Mouse (Mus musculus) megakaryocyte-erythroid progenitor cell, adult 5-6 weeks (primary cell): Measurements from ENCODE around the gene Gm43064. TPM values are rescaled to one million over a fixed set of nuclear protein-coding genes. Genes with fewer than 3 reads are reported as not detected.
"Not testable (repeated sequence)": the region's sequence is repeated elsewhere in the genome, so short reads cannot be mapped to it uniquely, and the experiment has no call there.

Experiments used
- ATAC-seq: replicated peaks from 2 replicates; pipeline ENCODE4 v1.8.0; 2016; ENCODE audit warnings: mild to moderate bottlenecking, inconsistent platforms; ENCODE audit not compliant: severe bottlenecking, poor library complexity, low FRiP score, low TSS enrichment
- total RNA-seq, 2 experiments: library from RNA; stranded (forward) in 1 of 2; stranded (reverse) in 1 of 2; fragments of 200-1000, 215-1000 nt in 1 of 2; fragments of >200 nt in 1 of 2; fragmentation: Nextera tagmentation in 1 of 2; gene quantifications; 2 replicates each; pipeline ENCODE4 v1.2.3; 2014 to 2017

The Gm43064 gene
- total RNA-seq, 2 experiments from 2014 or later, result not detected

DNA sequence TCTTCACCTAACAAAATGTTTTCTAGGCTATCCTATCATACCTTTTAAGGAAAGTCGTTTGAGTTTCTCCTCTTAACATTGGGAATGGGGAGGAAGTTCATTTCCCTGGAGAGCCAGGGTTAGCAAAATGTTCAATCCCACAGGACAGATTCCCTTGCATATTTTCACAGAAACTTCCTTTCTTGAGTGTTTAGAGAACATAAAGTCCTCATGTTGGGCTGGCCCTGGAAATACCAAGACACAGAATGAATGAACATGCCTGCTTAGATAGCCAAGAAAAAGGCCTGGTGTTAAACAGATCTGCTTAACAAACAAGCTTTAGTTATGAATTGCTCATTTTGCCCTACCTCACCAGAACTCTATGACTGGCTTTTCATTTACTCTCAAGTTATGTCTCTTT, 16.8 kb upstream of the Gm43064 start:
- no peak for ATAC-seq

DNA sequence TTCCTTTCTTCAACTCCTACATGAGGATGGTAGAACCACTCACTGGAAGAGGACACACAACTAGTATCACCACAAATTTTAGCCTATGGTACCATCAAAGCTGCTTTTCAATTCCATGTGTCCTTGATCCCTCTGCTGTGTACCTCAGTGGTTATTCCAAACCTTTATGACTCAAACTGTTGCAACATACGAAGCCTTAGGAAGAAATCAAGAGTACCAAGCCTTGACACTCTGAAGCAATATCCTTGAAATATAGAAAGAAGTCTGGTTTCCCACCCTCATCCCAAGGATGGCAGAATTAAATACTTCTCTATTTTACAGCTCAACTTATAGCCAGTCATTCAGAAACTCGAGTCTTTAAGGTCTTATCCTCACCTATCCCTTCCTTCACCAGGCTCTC, 13.0 kb upstream of the Gm43064 start:
- ATAC-seq, result no peak

DNA sequence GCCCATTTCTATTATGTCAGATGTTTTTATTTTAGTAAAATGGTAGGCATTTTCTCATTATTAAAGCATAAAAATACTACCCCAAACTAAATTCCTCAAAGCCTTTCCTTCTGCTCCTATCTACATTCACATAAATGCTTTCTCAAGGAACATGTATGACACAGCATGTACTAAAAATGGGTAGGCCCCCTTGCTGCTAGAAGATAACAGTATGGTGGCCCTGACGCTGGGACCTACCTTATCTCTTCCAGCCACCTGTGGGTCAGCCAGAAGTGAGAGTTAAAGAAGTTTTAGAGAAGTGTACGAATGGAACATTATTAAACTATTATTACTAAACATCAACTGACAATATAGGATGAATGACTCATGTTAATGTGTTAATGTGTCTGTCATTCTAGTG, 9.9 kb upstream of the Gm43064 start:
- peak; percentile 90 for ATAC-seq

DNA sequence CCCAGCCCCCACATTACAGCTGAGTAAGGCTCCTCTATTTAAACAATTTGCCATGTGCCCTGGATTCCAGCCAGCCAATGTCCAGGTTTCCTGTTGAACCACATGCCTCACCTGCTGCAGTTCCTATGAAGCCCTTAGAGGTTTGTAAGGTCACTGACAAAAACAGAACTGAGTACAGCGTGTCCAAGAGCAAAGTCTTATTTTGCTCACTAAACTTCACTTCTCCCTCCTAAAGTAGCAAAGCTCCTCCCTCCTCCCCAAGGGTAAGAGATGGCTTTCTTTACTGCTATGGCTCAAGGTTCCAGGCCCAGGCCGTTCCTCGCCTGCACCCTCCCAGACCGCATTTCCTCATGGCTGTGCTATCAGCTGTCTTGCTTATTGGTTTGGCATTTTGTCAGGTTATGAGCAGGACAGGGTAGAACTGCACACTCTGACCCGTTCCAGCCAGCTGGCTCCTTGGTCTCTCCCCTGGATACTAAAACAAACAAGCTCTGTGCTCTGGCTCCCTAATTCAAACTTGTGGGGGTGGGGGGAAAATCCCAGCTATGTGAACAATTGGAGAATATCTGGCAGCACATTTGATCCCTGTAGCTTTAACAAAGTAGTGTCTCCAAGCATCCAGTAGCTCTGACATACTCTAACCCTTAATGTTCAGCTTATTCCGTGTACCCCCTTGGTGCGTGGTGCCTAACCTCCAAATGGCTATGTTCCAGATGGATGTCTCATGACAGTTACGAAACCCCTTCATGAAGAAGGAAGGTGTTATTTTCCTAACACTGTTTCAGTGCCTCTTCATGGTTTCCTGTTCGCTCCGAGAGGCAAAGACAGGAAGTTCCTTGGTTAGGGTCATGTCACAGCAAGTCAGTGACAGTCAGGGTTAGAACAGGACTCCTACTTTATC, 7.5 kb upstream of the Gm43064 start:
- ATAC-seq, result peak; percentile 83

DNA sequence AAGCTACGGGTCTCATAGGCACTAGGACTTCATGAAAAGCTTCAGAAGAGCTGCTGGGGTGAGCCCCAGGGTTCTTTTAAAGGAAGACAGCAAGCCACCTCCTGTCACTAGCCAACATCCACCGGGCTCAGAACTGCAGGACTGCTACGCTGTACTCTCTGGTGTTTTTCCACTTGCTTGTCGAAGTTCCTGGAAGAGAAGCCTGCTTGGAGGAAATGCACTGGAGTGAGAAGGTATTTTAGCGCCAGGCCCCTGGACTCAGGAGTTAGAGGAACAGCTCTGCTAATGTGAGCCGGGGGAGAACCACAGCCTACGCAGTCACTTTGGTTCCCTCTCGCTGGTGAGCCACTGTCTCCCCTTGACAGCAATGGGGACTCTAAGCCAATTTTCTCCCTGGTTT, 6.5 kb upstream of the Gm43064 start:
- ATAC-seq, result no peak

DNA sequence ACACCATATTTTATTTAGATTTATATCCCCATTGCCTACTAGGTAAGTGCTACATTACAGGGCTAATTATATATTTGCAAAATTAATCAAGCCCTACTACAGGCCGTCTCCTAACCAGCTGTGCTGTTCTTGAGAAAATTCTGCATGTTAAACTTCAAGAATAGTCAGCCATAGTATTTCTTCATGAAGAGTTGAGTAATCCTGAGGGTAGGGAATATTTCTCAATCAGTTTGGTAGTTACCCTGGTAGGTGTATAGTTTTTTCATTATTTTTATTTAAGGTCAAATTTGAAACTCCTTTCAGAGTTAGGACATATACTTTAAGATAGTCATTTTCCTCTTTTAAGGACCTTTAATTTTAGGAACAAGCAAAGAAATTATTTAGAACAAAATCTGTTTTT, 3.7 kb upstream of the Gm43064 start:
- ATAC-seq, result no peak

DNA sequence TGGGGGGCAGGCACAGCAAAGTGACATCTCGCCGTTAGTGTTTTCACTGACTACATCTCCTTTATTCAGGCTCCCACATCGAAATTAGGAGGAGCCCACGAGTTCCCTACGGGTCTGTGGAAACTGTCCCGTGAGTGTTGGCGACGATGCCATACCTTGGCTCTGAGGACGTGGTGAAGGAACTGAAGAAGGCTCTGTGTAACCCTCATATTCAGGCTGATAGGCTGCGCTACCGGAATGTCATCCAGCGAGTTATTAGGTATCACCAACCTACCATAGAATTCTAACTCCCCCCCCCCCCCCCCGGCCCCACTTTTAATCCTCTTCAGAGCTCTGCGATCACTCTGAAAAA, 402 bp downstream of the Gm43064 start:
- ATAC-seq, result peak; percentile 55

DNA sequence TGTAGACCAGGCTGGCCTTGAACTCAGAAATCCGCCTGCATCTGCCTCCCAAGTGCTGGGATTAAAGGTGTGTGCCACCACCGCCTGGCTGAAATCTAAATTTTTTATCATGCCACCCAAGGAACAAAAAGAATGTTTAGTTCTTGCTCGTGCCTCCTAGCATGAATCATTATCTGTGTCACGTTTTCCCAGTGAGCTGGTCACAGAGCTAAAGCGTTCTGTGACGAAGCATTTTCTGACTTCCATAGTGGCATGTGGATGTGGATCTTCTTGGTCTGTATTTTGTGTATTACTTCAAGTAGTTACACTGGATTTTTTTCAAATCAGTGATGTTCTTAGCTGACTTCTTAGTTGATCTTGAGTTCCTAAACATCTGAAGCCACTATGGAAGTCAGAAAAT, 1.6 kb downstream of the Gm43064 start:
- ATAC-seq, result no peak

DNA sequence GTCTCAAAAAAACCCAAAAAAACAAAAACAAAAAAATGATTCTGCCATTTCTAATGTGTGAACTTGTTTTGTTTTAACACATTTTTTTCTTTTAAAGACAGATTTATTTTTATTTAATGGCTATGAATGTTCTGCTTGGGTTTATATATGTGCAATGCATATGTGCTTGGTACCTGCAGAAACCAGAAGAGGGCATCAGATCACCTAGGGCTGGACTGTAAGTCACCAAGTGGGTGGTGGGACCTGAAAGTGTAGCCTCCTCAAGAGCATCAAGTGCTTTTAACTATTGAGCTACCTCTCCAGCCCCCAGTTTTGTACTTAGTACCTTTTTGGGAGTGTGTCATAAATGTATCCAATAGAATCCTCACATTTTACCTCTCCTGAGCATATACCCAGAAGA, 18.2 kb downstream of the Gm43064 start:
- ATAC-seq, result 0 out of 2 replicates have a peak, but pooled peaks have one; percentile 52

DNA sequence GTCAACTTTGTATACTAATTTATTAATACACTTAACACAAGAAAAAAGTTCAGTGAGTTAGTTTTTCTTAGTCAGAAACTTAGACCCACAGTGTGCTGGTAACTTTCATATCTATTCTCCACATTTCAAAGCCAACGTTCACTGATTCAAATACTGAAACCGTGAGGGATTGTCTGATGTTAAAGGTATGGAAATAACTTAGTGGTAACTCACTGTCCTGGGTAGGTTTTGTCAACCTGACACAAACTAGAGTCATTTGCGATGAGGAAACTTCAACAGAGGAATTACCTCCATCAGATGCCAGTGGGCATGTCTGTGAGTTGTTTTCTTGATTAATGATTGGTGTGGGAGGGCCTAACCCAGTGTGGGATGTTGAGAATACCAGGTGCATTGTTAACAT, 19.7 kb downstream of the Gm43064 start:
- no peak for ATAC-seq

DNA sequence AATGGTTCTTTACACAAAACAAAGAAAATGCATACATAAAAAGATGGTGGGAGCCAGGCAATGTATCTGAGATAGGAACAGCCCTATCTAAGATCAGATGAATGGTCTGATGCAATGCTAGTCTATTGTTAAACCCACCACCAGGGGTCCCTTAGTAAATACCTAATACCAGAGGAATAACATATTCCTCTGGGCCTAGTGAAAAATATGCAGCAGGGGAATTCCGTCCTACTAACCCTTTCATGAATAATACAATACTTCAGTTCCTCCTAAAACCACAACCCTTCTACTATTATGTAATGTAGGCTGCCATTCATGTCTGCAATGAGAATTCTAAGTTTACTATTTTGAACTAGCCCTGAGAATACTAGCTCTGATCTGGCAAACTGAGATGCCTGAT, 21.3 kb downstream of the Gm43064 start:
- ATAC-seq, result not testable (repeated sequence)

DNA sequence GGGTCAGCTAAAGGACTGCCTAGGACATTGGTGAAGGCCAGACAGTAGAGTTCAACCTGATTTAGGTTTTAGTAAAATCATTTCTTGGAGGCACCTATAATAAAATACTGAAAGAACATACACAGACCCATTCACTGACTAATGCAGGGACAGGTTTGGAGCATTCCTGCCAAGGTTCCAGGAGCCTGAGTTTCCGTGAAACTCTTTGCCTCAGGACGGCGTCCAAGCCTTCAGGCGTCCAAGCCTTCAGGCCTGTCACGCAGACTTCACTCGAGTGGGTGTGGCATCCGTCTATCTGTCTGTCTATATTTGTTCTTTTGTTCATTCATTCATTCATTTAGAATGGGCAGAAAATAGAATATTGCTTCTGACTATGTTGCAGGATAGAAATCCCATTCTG, 21.8 kb downstream of the Gm43064 start:
- ATAC-seq, result no peak

DNA sequence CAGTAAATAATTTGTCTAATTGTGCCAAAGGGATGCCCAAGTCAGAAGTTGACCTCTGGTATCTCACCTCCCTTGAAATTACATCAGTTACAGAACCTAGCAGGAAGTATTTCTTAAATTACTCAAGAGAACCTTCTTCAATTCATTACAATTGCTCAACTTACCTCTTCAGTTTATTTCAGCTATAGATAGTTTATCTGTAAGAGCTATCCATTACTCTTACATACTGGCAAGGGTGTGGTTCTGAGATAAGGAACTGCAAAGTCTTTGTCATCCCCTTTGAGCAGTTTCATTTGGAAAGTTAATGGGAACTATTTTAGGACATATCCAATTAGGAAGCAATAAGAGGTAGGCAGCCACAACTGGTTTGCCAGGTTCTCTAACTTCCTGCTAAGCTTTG, 23.1 kb downstream of the Gm43064 start, which contains the start of gene Bcl2l15:
TSS of gene Bcl2l15 (plus strand) at position 176 of the 400 bp plus-strand sequence.
- peak; percentile 49 for ATAC-seq

DNA sequence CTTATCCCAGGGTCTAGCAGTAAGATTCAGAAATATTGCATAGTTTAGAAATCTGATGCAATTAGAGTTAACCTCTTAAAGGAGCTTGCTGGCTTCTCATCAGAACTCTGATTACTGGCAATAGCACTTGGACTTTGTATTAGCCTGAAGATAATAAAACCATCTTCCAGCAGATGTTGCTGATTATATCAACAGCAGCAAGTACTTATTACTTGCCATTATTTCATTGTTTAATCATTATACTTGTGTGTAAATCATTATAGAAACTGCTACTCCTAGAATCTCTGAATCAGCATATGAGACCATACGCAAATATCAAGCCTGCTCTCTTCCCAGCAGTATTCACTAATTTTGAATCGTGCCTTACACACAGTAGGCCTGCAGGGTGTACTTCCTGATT, 24.6 kb downstream of the Gm43064 start:
- no peak for ATAC-seq

DNA sequence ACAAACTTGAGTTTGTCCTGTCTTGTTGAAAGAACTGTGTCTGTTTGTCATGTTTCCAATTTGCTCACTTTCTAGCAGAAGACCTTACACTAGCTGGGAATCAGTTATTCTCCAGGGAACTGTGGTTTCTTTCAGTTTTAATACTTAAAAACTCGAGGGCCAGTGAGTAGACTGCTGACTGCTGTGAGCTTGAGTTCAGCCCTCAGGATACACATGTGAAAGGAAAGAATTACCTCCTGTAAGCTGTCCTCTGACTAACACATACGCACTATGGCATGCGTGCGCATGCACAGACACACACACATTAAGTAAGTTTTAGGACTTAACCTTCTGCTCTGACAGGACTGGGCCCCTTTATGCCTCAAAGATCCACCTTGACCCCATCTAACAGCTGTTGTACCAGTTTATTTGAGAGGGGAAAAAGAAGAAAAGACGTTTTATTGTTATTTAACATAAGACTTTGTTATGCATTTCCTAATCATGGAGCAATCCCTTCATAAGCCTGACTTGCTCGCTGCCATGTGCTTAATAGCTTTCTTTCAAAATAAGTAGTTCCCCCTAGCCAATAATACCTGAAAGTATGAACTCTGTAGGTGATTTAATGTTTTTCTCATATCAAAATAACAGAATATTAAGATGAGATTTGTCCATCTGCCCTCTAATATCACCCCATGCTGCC, 26.0 kb downstream of the Gm43064 start:
- no peak for ATAC-seq

DNA sequence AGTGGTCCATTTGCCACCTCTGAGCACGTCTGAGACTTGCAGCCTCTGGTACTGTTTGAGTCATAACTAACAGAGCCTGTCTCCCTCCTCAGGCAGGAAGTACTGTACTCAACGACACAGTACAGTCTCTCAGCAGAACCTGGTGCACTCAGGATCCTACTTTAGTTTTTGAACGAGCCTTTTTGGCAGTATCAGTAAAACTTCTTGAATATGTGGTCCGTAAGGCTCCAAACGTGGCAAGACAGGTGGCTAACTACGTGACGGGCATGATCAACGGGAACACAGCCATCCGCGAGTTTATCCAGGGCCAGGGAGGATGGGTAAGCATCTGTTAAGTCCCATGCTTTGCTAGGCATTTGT, 26.6 kb downstream of the Gm43064 start:
- no peak for ATAC-seq

DNA sequence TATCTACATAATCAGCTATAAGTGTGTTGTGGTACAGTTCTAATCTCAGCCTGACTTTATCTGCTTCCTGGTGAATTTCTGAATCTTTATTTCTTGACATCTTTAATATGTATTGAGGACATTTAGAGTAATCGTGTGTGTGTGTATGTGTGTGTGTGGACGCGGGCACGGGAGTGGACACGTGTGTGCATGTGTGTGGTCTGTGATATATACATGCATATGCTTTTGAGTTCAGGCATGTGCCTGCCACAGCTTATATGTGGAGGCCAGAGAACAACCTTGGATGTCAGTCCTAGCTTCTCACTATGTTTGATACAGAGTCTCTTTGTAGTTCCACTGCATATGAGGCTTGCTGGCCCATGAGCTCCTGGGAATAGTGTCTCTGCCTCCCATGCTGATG, 27.1 kb downstream of the Gm43064 start:
- no peak for ATAC-seq

DNA sequence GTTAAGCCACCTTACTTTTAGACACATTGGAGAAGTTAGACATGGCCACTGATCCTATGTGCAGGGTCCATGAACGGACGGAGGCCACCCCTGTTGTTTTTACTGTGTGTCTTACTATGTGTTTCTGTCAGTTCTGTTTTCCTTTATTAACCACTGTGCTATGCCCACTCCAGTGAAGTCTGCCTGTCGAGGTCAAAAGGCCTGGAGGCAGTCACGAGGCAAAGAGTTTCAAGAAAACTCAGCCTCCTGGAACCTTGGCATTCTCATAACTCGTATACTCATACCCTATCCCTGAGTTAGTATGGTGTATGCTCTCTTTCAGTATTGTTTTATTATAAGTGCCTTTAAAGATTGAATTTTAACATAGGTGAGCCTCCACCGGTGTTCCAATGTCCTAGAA, 30.3 kb downstream of the Gm43064 start:
- no peak for ATAC-seq

DNA sequence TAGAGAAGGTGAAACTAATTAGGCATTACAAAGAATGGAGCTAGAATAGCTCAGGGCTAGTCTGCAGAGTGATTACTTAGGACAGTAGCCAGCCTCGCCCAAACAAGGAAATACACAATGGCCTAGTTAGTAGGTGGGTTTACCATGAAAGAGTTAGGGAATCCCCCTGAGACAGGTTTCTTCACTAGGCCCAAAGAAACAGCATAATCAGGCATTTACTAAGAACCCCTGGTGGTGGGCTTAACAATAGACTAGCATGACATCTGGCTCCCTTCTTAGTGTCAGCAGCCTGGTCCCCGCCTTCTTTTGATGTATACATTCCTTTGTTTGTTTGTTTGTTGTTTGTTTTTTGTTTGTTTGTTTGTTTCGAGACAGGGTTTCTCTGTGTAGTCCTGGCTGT, 30.8 kb downstream of the Gm43064 start:
- not testable (repeated sequence) for ATAC-seq

DNA sequence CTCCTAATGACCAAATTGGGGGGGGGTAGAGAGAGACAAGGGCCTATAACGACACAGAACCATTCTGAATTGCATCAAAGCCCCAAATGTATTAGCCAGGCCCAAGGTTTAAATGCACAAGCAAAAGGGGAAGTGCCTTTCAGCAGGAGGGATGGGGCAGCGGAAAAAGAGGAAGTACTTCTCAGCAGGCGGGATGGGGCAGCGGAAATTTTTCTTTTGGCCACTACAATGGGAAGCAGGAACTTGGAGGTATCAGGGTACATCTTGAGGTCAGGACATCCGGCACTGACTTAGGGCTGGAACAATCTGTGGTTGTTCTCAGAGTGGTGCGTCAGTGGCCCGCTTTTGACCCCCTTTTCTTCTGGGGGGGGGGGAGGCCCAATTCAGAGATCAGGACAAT, 31.6 kb downstream of the Gm43064 start:
- not testable (repeated sequence) for ATAC-seq
